ENCODE assay signal across 9 mouse cellular contexts in genomic region chr1:74205881-74206280, GRCm38 (mm10). TPM values are rescaled to one million over a fixed set of nuclear protein-coding genes. Genes with fewer than 3 reads are reported as not detected.
DNase-seq lines count a peak whose midpoint lies in the region; ATAC-seq and TF ChIP-seq lines count a peak whose summit lies in the region.
"Had no signal": no experiment of that assay in that cellular context is flagged by ENCODE, and none has a peak within 500 bp of the region (broad histone marks: within the 10 kb centered on the region; RNA-seq: fewer than 3 reads in every experiment).

No protein-coding gene starts in this region.

- DNase-seq in heart, adult 2 months: peak; percentile 7 to 19
- peak; percentile 21 for DNase-seq in urinary bladder, postnatal 25 days (ENCODE audit: low spot score)
- DNase-seq in urinary bladder, postnatal 10 days (ENCODE audit: low spot score): no peak
- DNase-seq in limb, embryonic 10.5 days (ENCODE audit: low spot score): peak; percentile 32
- DNase-seq in skeletal muscle tissue, adult 2 months (ENCODE audit: low read depth, low spot score): peak; percentile 28
- no peak for DNase-seq in left cerebral cortex, adult 11 months (ENCODE audit: low spot score)

- H3K4me2 ChIP-seq in heart, embryonic 12.5 days: no peak overlapping the region
- H3K4me2 ChIP-seq: limb, embryonic 12.5 days had no signal

- no peak overlapping the region for H3K27ac ChIP-seq in heart, adult 2 months
- no peak overlapping the region for H3K27ac ChIP-seq in heart, embryonic 12.5 days (ENCODE audit: poor library complexity, severe bottlenecking)
- no peak overlapping the region for H3K27ac ChIP-seq in limb, embryonic 10.5 days
- H3K27ac ChIP-seq: limb, embryonic 12.5 days had no signal

- H3K9me3 ChIP-seq in heart, embryonic 12.5 days (replicated peaks): no peaks in the 10 kb centered on the region
- no peaks in the 10 kb centered on the region for H3K9me3 ChIP-seq in limb, embryonic 10.5 days (replicated peaks)
- H3K9me3 ChIP-seq: limb, embryonic 12.5 days had no signal

- TF ChIP-seq CTCF in heart, adult 2 months (IDR thresholded peaks at IDR 0.05): no peak; the same call in none of the 2 replicates

- no peak for TF ChIP-seq POLR2A in heart, adult 2 months (IDR thresholded peaks at IDR 0.05; ENCODE audit: insufficient read depth, low read depth, low read length)

- no peaks in the 10 kb centered on the region for H3K36me3 ChIP-seq in heart, adult 2 months (ENCODE audit: control insufficient read depth, insufficient read depth, low read length)
- H3K36me3 ChIP-seq in heart, embryonic 12.5 days: no peaks in the 10 kb centered on the region
- H3K36me3 ChIP-seq in limb, embryonic 10.5 days: no peaks in the 10 kb centered on the region
- H3K36me3 ChIP-seq: limb, embryonic 12.5 days had no signal

- no peaks in the 10 kb centered on the region for H3K4me1 ChIP-seq in heart, adult 2 months (ENCODE audit: control insufficient read depth, insufficient read depth, low read length)
- H3K4me1 ChIP-seq in heart, embryonic 12.5 days (replicated peaks): no peaks in the 10 kb centered on the region
- H3K4me1 ChIP-seq in limb, embryonic 10.5 days: 0 out of 2 replicates have a peak, but pooled peaks cover 4% of the 10 kb centered on the region
- H3K4me1 ChIP-seq: limb, embryonic 12.5 days had no signal

- WGBS in heart, adult 2 months: 43% methylated on average over 7 of the region's 7 CpGs
- 51% methylated on average over 7 of the region's 7 CpGs for WGBS in heart, embryonic 12.5 days
- 66% methylated on average over 7 of the region's 7 CpGs for WGBS in limb, embryonic 10.5 days

- H3K9ac ChIP-seq in heart, adult 2 months (ENCODE audit: low read depth, low read length): no peak overlapping the region
- H3K9ac ChIP-seq in heart, embryonic 12.5 days: no peak overlapping the region
- H3K9ac ChIP-seq: limb, embryonic 12.5 days had no signal

- H3K27me3 ChIP-seq in heart, adult 2 months (ENCODE audit: control insufficient read depth, insufficient read depth, low read length): no peaks in the 10 kb centered on the region
- H3K27me3 ChIP-seq in heart, embryonic 12.5 days (replicated peaks): no peaks in the 10 kb centered on the region
- H3K27me3 ChIP-seq in limb, embryonic 10.5 days (ENCODE audit: low read depth, poor library complexity, severe bottlenecking): no peaks in the 10 kb centered on the region
- H3K27me3 ChIP-seq: limb, embryonic 12.5 days had no signal

- 0 out of 2 replicates have a peak, but pooled peaks have one; percentile 7 for TF ChIP-seq EP300 in heart, adult 2 months (IDR thresholded peaks at IDR 0.05; ENCODE audit: insufficient read depth, low read depth, low read length)

- no peak overlapping the region for H3K4me3 ChIP-seq in heart, adult 2 months
- no peak overlapping the region for H3K4me3 ChIP-seq in heart, embryonic 12.5 days
- H3K4me3 ChIP-seq in limb, embryonic 10.5 days: no peak overlapping the region
- H3K4me3 ChIP-seq: limb, embryonic 12.5 days had no signal

- H3K79me2 ChIP-seq in heart, adult 2 months (replicated peaks; ENCODE audit: control insufficient read depth, insufficient read depth, low read length): no peaks in the 10 kb centered on the region

- intact Hi-C loops in heart, adult 2 months (cut with DNase I): loop anchor here (1.0 to 2.0 kb wide), 5 partner anchors 55 to 247 kb away; partner anchors contain the start of genes Aamp and Pnkd

- no peak for ATAC-seq in heart, embryonic 12.5 days (ENCODE audit: insufficient number of reproducible peaks, low FRiP score)
- ATAC-seq in common myeloid progenitor, adult 5-6 weeks (replicated peaks; ENCODE audit: low read depth, poor library complexity, severe bottlenecking): peak; percentile 57

RNA-seq across cellular contexts. Expression of gene Cxcr1, which starts 11.4 kb away (rescaled TPM):
- total RNA-seq in heart, adult 2 months (2021): not detected
- not detected in 2 replicates for polyA plus RNA-seq in heart, adult 2 months (2012; rRNA removed)
- polyA plus RNA-seq in heart, embryonic 12.5 days (2016; fragmentation: Nextera tagmentation; extraction: Ambion mirVana): not detected in 2 replicates
- total RNA-seq in common myeloid progenitor, adult 5-6 weeks (2017): not detected in 2 replicates
- 0.10 TPM in 1 of 2 replicates, not detected in the other for polyA plus RNA-seq in limb, embryonic 10.5 days (2016; fragmentation: Nextera tagmentation; extraction: Ambion mirVana)
- polyA plus RNA-seq: limb, embryonic 12.5 days had no signal

RNA-seq across cellular contexts. Expression of gene Arpc2, which starts 30.0 kb away (rescaled TPM):
- total RNA-seq in heart, adult 2 months (2021): 100 to 1,000 TPM; 130 to 132 TPM
- polyA plus RNA-seq in heart, adult 2 months (2012; rRNA removed): 85.5 and 111 TPM in 2 replicates
- polyA plus RNA-seq in heart, embryonic 12.5 days (2016; fragmentation: Nextera tagmentation; extraction: Ambion mirVana): 478 and 484 TPM in 2 replicates
- 298 and 302 TPM in 2 replicates for total RNA-seq in common myeloid progenitor, adult 5-6 weeks (2017)
- polyA plus RNA-seq in limb, embryonic 10.5 days (2016; fragmentation: Nextera tagmentation; extraction: Ambion mirVana): 355 and 369 TPM in 2 replicates

RNA-seq across cellular contexts. Expression of gene Cxcr2, which starts 52.1 kb away (rescaled TPM):
- total RNA-seq in heart, adult 2 months (2021): under 1 TPM; 0.14 to 0.52 TPM
- 0.82 and 1.3 TPM in 2 replicates for polyA plus RNA-seq in heart, adult 2 months (2012; rRNA removed)
- 0.08 and 0.11 TPM in 2 replicates for polyA plus RNA-seq in heart, embryonic 12.5 days (2016; fragmentation: Nextera tagmentation; extraction: Ambion mirVana)
- 9.4 and 9.6 TPM in 2 replicates for total RNA-seq in common myeloid progenitor, adult 5-6 weeks (2017)
- polyA plus RNA-seq in limb, embryonic 10.5 days (2016; fragmentation: Nextera tagmentation; extraction: Ambion mirVana): 0.06 and 0.19 TPM in 2 replicates

Comparison
In these comparisons a context has a peak if more than half of its experiments do, and no peak if none do; other contexts are left out.
1. DNase-seq: peak in heart, adult 2 months (2 of 2), urinary bladder, postnatal 25 days (single experiment), limb, embryonic 10.5 days (single experiment) and skeletal muscle tissue, adult 2 months (single experiment); none in urinary bladder, postnatal 10 days (single experiment) and left cerebral cortex, adult 11 months (single experiment).